29 mouse cellular contexts compared by ENCODE assay signal in genomic region chr4:150078646-150079045, GRCm38 (mm10). TPM values are rescaled to one million over a fixed set of nuclear protein-coding genes. Genes with fewer than 3 reads are reported as not detected.
DNase-seq lines count a peak whose midpoint lies in the region; ATAC-seq and TF ChIP-seq lines count a peak whose summit lies in the region.
"Had no signal": no experiment of that assay in that cellular context is flagged by ENCODE, and none has a peak within 500 bp of the region (broad histone marks: within the 10 kb centered on the region; RNA-seq: fewer than 3 reads in every experiment).

No protein-coding gene starts in this region.

- H3K4me2 ChIP-seq in lung, embryonic 14.5 days: no peak overlapping the region
- H3K4me2 ChIP-seq in lung, embryonic 16.5 days (ENCODE audit: low read depth, low read length): no peak overlapping the region
- H3K4me2 ChIP-seq in midbrain, embryonic 16.5 days (ENCODE audit: low read length): no peak overlapping the region
- H3K4me2 ChIP-seq: embryonic facial prominence, embryonic 13.5 days; embryonic facial prominence, embryonic 15.5 days; forebrain, embryonic 12.5 days had no signal

- no peak for DNase-seq in lung, embryonic 14.5 days
- no peak for DNase-seq in lung, postnatal 36 days
- DNase-seq in lung, postnatal 25 days (ENCODE audit: low spot score): no peak
- peak; percentile 39 for DNase-seq in A20 (ENCODE audit: low read depth, low spot score)
- DNase-seq in layer of hippocampus, adult 8-10 months (ENCODE audit: low spot score in 2 of 2): no peak
- DNase-seq: adrenal gland, adult 8-10 months; adrenal gland, postnatal 14 days; adrenal gland, postnatal 36 days; cerebellum, adult 11 months; cerebellum, adult 18-20 months; cerebellum, adult 8-10 months; cerebellum, adult 9-11 months; cerebellum, postnatal 36 days; embryo, embryonic 11 days; forebrain, postnatal 0 days had no signal

- TF ChIP-seq POLR2A in bone marrow macrophage, adult 2 months (IDR thresholded peaks at IDR 0.05; ENCODE audit: borderline replicate concordance, low read depth, low read length): no peak

- no peak for ATAC-seq in lung, embryonic 14.5 days (ENCODE audit: insufficient read depth)
- no peak for ATAC-seq in lung, embryonic 16.5 days (ENCODE audit: low read depth)
- ATAC-seq in midbrain, embryonic 16.5 days: no peak
- ATAC-seq: activated CD4-positive, CD25-positive, alpha-beta regulatory T cell, adult 4 months; forebrain, embryonic 14.5 days; forebrain, postnatal 0 days; Patski had no signal

- H3K9ac ChIP-seq in lung, embryonic 14.5 days: no peak overlapping the region
- H3K9ac ChIP-seq in lung, embryonic 16.5 days (ENCODE audit: low read length): no peak overlapping the region
- no peak overlapping the region for H3K9ac ChIP-seq in midbrain, embryonic 16.5 days (ENCODE audit: low read depth, low read length)
- H3K9ac ChIP-seq: embryonic facial prominence, embryonic 15.5 days; forebrain, embryonic 12.5 days; forebrain, postnatal 0 days had no signal

- no peaks in the 10 kb centered on the region for H3K27me3 ChIP-seq in lung, embryonic 14.5 days (ENCODE audit: insufficient read depth, low read length)
- H3K27me3 ChIP-seq in lung, embryonic 16.5 days (ENCODE audit: control insufficient read depth, insufficient read depth, low read depth, low read length): no peaks in the 10 kb centered on the region
- no peaks in the 10 kb centered on the region for H3K27me3 ChIP-seq in midbrain, embryonic 16.5 days (ENCODE audit: control insufficient read depth, insufficient read depth, low read depth, low read length)
- H3K27me3 ChIP-seq: embryonic facial prominence, embryonic 13.5 days; embryonic facial prominence, embryonic 15.5 days; forebrain, embryonic 12.5 days; Patski had no signal

- TF ChIP-seq CTCF in lung, embryonic 14.5 days (IDR thresholded peaks at IDR 0.05; ENCODE audit: low read depth): no peak
- TF ChIP-seq CTCF in bone marrow macrophage, adult 2 months (IDR thresholded peaks at IDR 0.05; ENCODE audit: low read depth, low read length): 0 out of 2 replicates have a peak, but pooled peaks have one; percentile 3

- H3K27ac ChIP-seq in lung, embryonic 14.5 days (ENCODE audit: low read depth): peak overlapping the region; percentile 50; the same call in 1 of the 2 replicates
- H3K27ac ChIP-seq in lung, embryonic 16.5 days (ENCODE audit: low read length): peak overlapping the region; percentile 96
- peak overlapping the region; percentile 67 for H3K27ac ChIP-seq in bone marrow macrophage, adult 2 months (ENCODE audit: insufficient read depth, low read depth, low read length)
- no peak overlapping the region for H3K27ac ChIP-seq in midbrain, embryonic 16.5 days (ENCODE audit: low read length)
- H3K27ac ChIP-seq: embryonic facial prominence, embryonic 13.5 days; embryonic facial prominence, embryonic 15.5 days; forebrain, embryonic 10.5 days; forebrain, embryonic 12.5 days had no signal

- WGBS in lung, embryonic 14.5 days: 69% methylated on average over 2 of the region's 2 CpGs
- 53% methylated on average over 2 of the region's 2 CpGs for WGBS in lung, embryonic 16.5 days
- WGBS in midbrain, embryonic 16.5 days: 78% methylated on average over 2 of the region's 2 CpGs

- H3K4me3 ChIP-seq in lung, embryonic 14.5 days (ENCODE audit: low read depth, low read length): no peak overlapping the region
- H3K4me3 ChIP-seq in lung, embryonic 16.5 days (ENCODE audit: low read length): no peak overlapping the region
- H3K4me3 ChIP-seq in bone marrow macrophage, adult 2 months (ENCODE audit: insufficient read depth, low read length): no peak overlapping the region
- H3K4me3 ChIP-seq in midbrain, embryonic 16.5 days (ENCODE audit: low read depth, low read length): no peak overlapping the region
- H3K4me3 ChIP-seq: embryonic facial prominence, embryonic 13.5 days; embryonic facial prominence, embryonic 15.5 days; erythroblast, embryonic 14.5 days; forebrain, embryonic 10.5 days; forebrain, embryonic 12.5 days had no signal

- H3K9me3 ChIP-seq in lung, embryonic 14.5 days (ENCODE audit: low read depth, low read length): no peaks in the 10 kb centered on the region
- H3K9me3 ChIP-seq in lung, embryonic 16.5 days (ENCODE audit: control insufficient read depth, low read length): no peaks in the 10 kb centered on the region
- no peaks in the 10 kb centered on the region for H3K9me3 ChIP-seq in midbrain, embryonic 16.5 days (replicated peaks; ENCODE audit: control insufficient read depth, low read length, poor library complexity, severe bottlenecking)
- H3K9me3 ChIP-seq: embryonic facial prominence, embryonic 13.5 days; embryonic facial prominence, embryonic 15.5 days; forebrain, embryonic 10.5 days; forebrain, embryonic 12.5 days; G1E had no signal

- H3K4me1 ChIP-seq in lung, embryonic 14.5 days (ENCODE audit: insufficient read depth): no peaks in the 10 kb centered on the region
- peaks cover 10% of the 10 kb centered on the region for H3K4me1 ChIP-seq in lung, embryonic 16.5 days (replicated peaks; ENCODE audit: control insufficient read depth, insufficient read depth, low read length)
- H3K4me1 ChIP-seq in bone marrow macrophage, adult 2 months (ENCODE audit: control insufficient read depth, insufficient read depth, low read length): peaks cover 47% of the 10 kb centered on the region
- H3K4me1 ChIP-seq in midbrain, embryonic 16.5 days (ENCODE audit: control insufficient read depth, insufficient read depth, low read length): no peaks in the 10 kb centered on the region
- H3K4me1 ChIP-seq: forebrain, embryonic 12.5 days had no signal

- no peaks in the 10 kb centered on the region for H3K36me3 ChIP-seq in lung, embryonic 14.5 days (ENCODE audit: insufficient read depth)
- H3K36me3 ChIP-seq in lung, embryonic 16.5 days (ENCODE audit: control insufficient read depth, insufficient read depth, low read length): no peaks in the 10 kb centered on the region
- no peaks in the 10 kb centered on the region for H3K36me3 ChIP-seq in midbrain, embryonic 16.5 days (ENCODE audit: control insufficient read depth, insufficient read depth, low read length)
- H3K36me3 ChIP-seq: embryonic facial prominence, embryonic 13.5 days; embryonic facial prominence, embryonic 15.5 days; forebrain, embryonic 10.5 days; forebrain, embryonic 12.5 days; G1E had no signal

RNA-seq across cellular contexts. Expression of gene Gpr157, which starts 8.5 kb away (rescaled TPM):
- 1.4 and 1.5 TPM in 2 replicates for polyA plus RNA-seq in lung, embryonic 14.5 days (2014; fragmentation: Nextera tagmentation; extraction: Ambion mirVana)
- polyA plus RNA-seq in lung, embryonic 16.5 days (2015; fragmentation: Nextera tagmentation; extraction: Ambion mirVana): 2.3 TPM in 2 replicates
- 4.8 and 5.1 TPM in 2 replicates for polyA plus RNA-seq in bone marrow macrophage, adult 2 months (2012; ENCODE audit: insufficient read depth, insufficient read length, missing spikeins)
- 1 to 10 TPM; 1.3 to 4.5 (median 2.3) TPM for total RNA-seq in layer of hippocampus, adult 8-10 months (2022)
- polyA plus RNA-seq in midbrain, embryonic 16.5 days (2015; fragmentation: Nextera tagmentation; extraction: Ambion mirVana): 0.26 and 0.34 TPM in 2 replicates

RNA-seq across cellular contexts. Expression of gene Slc2a5, which starts 40.4 kb away (rescaled TPM):
- 0.60 and 0.70 TPM in 2 replicates for polyA plus RNA-seq in lung, embryonic 14.5 days (2014; fragmentation: Nextera tagmentation; extraction: Ambion mirVana)
- polyA plus RNA-seq in lung, embryonic 16.5 days (2015; fragmentation: Nextera tagmentation; extraction: Ambion mirVana): 0.26 and 0.50 TPM in 2 replicates
- polyA plus RNA-seq in bone marrow macrophage, adult 2 months (2012; ENCODE audit: insufficient read depth, insufficient read length, missing spikeins): 0.43 TPM in 1 of 2 replicates, not detected in the other
- total RNA-seq in layer of hippocampus, adult 8-10 months (2022): 10 to 100 TPM in 2 of 4 experiments, 1 to 10 TPM in 2; 7.5 to 18.1 (median 9.6) TPM
- polyA plus RNA-seq in midbrain, embryonic 16.5 days (2015; fragmentation: Nextera tagmentation; extraction: Ambion mirVana): 2.1 and 2.9 TPM in 2 replicates
- total RNA-seq: common myeloid progenitor, adult 5-6 weeks had no signal
- polyA plus RNA-seq: activated CD4-positive, CD25-positive, alpha-beta regulatory T cell, adult 4 months; C2C12; erythroblast, embryonic 14.5 days; G1E; Patski had no signal
